Mouse (Mus musculus): ENCODE measurements at regions not wholly inside any gene's neighbourhood (a gene's known extent, or its start where the extent isn't known, plus 50 kb on each side); places are given as distances from the start of the nearest gene placed in this dataset.

GRCm38 (mm10) chr16:77418486-77418885 lies 183.4 kb downstream of the Gm11146 start:
- no peaks in the 10 kb centered on the region for H3K36me3 ChIP-seq (ENCODE audit: control insufficient read depth, insufficient read depth, low read length)
- H3K4me1 ChIP-seq (replicated peaks; ENCODE audit: control insufficient read depth, insufficient read depth), result no peaks in the 10 kb centered on the region
- H3K4me3 ChIP-seq (ENCODE audit: low read depth, low read length), result no peak overlapping the region
- no peaks in the 10 kb centered on the region for H3K27me3 ChIP-seq (ENCODE audit: control insufficient read depth, insufficient read depth, low read length)
- TF ChIP-seq EP300 (optimal IDR thresholded peaks at IDR 0.05), result no peak
- TF ChIP-seq CTCF (IDR thresholded peaks at IDR 0.05; ENCODE audit: low read depth), result no peak
- no peak for ATAC-seq (ENCODE audit: low FRiP score, low TSS enrichment)
- 88% methylated on average over 1 of the region's 1 CpGs for WGBS
- no peak for DNase-seq (ENCODE audit: low spot score)
- no peaks in the 10 kb centered on the region for H3K9me3 ChIP-seq (ENCODE audit: control insufficient read depth, low read length)
- no peak overlapping the region for H3K9ac ChIP-seq (ENCODE audit: low read length)
- H3K4me2 ChIP-seq (replicated peaks; ENCODE audit: low read depth), result no peak overlapping the region
- no peak overlapping the region for H3K27ac ChIP-seq (replicated peaks)

GRCm38 (mm10) chr16:77417791-77418190 lies 184.1 kb downstream of the Gm11146 start:
- TF ChIP-seq EP300 (optimal IDR thresholded peaks at IDR 0.05), result no peak
- TF ChIP-seq CTCF (IDR thresholded peaks at IDR 0.05; ENCODE audit: low read depth), result no peak
- DNase-seq (ENCODE audit: low spot score), result peak; percentile 33
- no peaks in the 10 kb centered on the region for H3K9me3 ChIP-seq (ENCODE audit: control insufficient read depth, low read length)

GRCm38 (mm10) chr16:77414562-77414961 lies 187.3 kb downstream of the Gm11146 start:
- no peak overlapping the region for H3K27ac ChIP-seq (replicated peaks)
- H3K9me3 ChIP-seq (ENCODE audit: control insufficient read depth, low read length), result no peaks in the 10 kb centered on the region
- H3K36me3 ChIP-seq (ENCODE audit: control insufficient read depth, insufficient read depth, low read length), result no peaks in the 10 kb centered on the region
- ATAC-seq (ENCODE audit: low FRiP score, low TSS enrichment) (no peak), DNase-seq (ENCODE audit: low spot score) (no peak)
- no peaks in the 10 kb centered on the region for H3K27me3 ChIP-seq (ENCODE audit: control insufficient read depth, insufficient read depth, low read length)
- no peak overlapping the region for H3K9ac ChIP-seq (ENCODE audit: low read length)
- H3K4me1 ChIP-seq (replicated peaks; ENCODE audit: control insufficient read depth, insufficient read depth), result no peaks in the 10 kb centered on the region
- H3K4me2 ChIP-seq (replicated peaks; ENCODE audit: low read depth), result no peak overlapping the region
- no peak overlapping the region for H3K4me3 ChIP-seq (ENCODE audit: low read depth, low read length)
- TF ChIP-seq EP300 (optimal IDR thresholded peaks at IDR 0.05) (no peak), CTCF (IDR thresholded peaks at IDR 0.05; ENCODE audit: low read depth) (no peak)
- WGBS, result 39% methylated on average over 1 of the region's 1 CpGs

More at GRCm38 (mm10) chr16:77417791-77418190, 184.1 kb downstream of the Gm11146 start:
- H3K4me3 ChIP-seq (ENCODE audit: low read depth, low read length), result no peak overlapping the region
- no peak overlapping the region for H3K9ac ChIP-seq (ENCODE audit: low read length)
- 18% methylated on average over 3 of the region's 3 CpGs for WGBS
- ATAC-seq (ENCODE audit: low FRiP score, low TSS enrichment), result no peak
- no peaks in the 10 kb centered on the region for H3K27me3 ChIP-seq (ENCODE audit: control insufficient read depth, insufficient read depth, low read length)
- H3K4me1 ChIP-seq (replicated peaks; ENCODE audit: control insufficient read depth, insufficient read depth), result no peaks in the 10 kb centered on the region
- no peak overlapping the region for H3K27ac ChIP-seq (replicated peaks)
- H3K4me2 ChIP-seq (replicated peaks; ENCODE audit: low read depth), result no peak overlapping the region
- H3K36me3 ChIP-seq (ENCODE audit: control insufficient read depth, insufficient read depth, low read length), result no peaks in the 10 kb centered on the region

GRCm38 (mm10) chr16:77409168-77409567 lies 192.7 kb downstream of the Gm11146 start:
- no peaks in the 10 kb centered on the region for H3K4me1 ChIP-seq (replicated peaks; ENCODE audit: control insufficient read depth, insufficient read depth)
- no peak for TF ChIP-seq CTCF (IDR thresholded peaks at IDR 0.05; ENCODE audit: low read depth)
- no peak for TF ChIP-seq EP300 (optimal IDR thresholded peaks at IDR 0.05)
- no peaks in the 10 kb centered on the region for H3K9me3 ChIP-seq (ENCODE audit: control insufficient read depth, low read length)
- H3K4me2 ChIP-seq (replicated peaks; ENCODE audit: low read depth), result no peak overlapping the region
- ATAC-seq (ENCODE audit: low FRiP score, low TSS enrichment), result no peak
- WGBS, result 82% methylated on average over 7 of the region's 7 CpGs
- no peak overlapping the region for H3K9ac ChIP-seq (ENCODE audit: low read length)
- H3K27me3 ChIP-seq (ENCODE audit: control insufficient read depth, insufficient read depth, low read length), result no peaks in the 10 kb centered on the region
- H3K27ac ChIP-seq (replicated peaks), result no peak overlapping the region
- no peak overlapping the region for H3K4me3 ChIP-seq (ENCODE audit: low read depth, low read length)
- no peak for DNase-seq (ENCODE audit: low spot score)
- no peaks in the 10 kb centered on the region for H3K36me3 ChIP-seq (ENCODE audit: control insufficient read depth, insufficient read depth, low read length)

GRCm38 (mm10) chr16:77406999-77407398 lies 194.9 kb downstream of the Gm11146 start:
- DNase-seq (ENCODE audit: low spot score), result no peak
- H3K4me1 ChIP-seq (replicated peaks; ENCODE audit: control insufficient read depth, insufficient read depth), result no peaks in the 10 kb centered on the region
- no peak overlapping the region for H3K27ac ChIP-seq (replicated peaks)
- WGBS, result 68% methylated on average over 5 of the region's 5 CpGs
- no peak for TF ChIP-seq CTCF (IDR thresholded peaks at IDR 0.05; ENCODE audit: low read depth)
- no peak for TF ChIP-seq EP300 (optimal IDR thresholded peaks at IDR 0.05)
- no peaks in the 10 kb centered on the region for H3K9me3 ChIP-seq (ENCODE audit: control insufficient read depth, low read length)
- ATAC-seq (ENCODE audit: low FRiP score, low TSS enrichment), result no peak
- no peak overlapping the region for H3K9ac ChIP-seq (ENCODE audit: low read length)
- H3K4me2 ChIP-seq (replicated peaks; ENCODE audit: low read depth), result no peak overlapping the region
- no peak overlapping the region for H3K4me3 ChIP-seq (ENCODE audit: low read depth, low read length)
- no peaks in the 10 kb centered on the region for H3K27me3 ChIP-seq (ENCODE audit: control insufficient read depth, insufficient read depth, low read length)
- no peaks in the 10 kb centered on the region for H3K36me3 ChIP-seq (ENCODE audit: control insufficient read depth, insufficient read depth, low read length)

GRCm38 (mm10) chr16:77405859-77406258 lies 196.0 kb downstream of the Gm11146 start:
- Histone ChIP-seq H3K27ac (replicated peaks) (no peak overlapping the region), H3K4me3 (ENCODE audit: low read depth, low read length) (no peak overlapping the region)
- WGBS, result 61% methylated on average over 6 of the region's 6 CpGs

More at GRCm38 (mm10) chr16:77405859-77406258, 196.0 kb downstream of the Gm11146 start:
- H3K9me3 ChIP-seq (ENCODE audit: control insufficient read depth, low read length), result no peaks in the 10 kb centered on the region
- H3K4me2 ChIP-seq (replicated peaks; ENCODE audit: low read depth), result no peak overlapping the region
- no peak overlapping the region for H3K9ac ChIP-seq (ENCODE audit: low read length)
- TF ChIP-seq EP300 (optimal IDR thresholded peaks at IDR 0.05), result no peak
- no peak for TF ChIP-seq CTCF (IDR thresholded peaks at IDR 0.05; ENCODE audit: low read depth)
- ATAC-seq (ENCODE audit: low FRiP score, low TSS enrichment) (no peak), DNase-seq (ENCODE audit: low spot score) (no peak)
- H3K27me3 ChIP-seq (ENCODE audit: control insufficient read depth, insufficient read depth, low read length), result no peaks in the 10 kb centered on the region
- no peaks in the 10 kb centered on the region for H3K36me3 ChIP-seq (ENCODE audit: control insufficient read depth, insufficient read depth, low read length)
- no peaks in the 10 kb centered on the region for H3K4me1 ChIP-seq (replicated peaks; ENCODE audit: control insufficient read depth, insufficient read depth)
